Mouse (Mus musculus): ENCODE measurements at regions not wholly inside any gene's neighbourhood (a gene's known extent, or its start where the extent isn't known, plus 50 kb on each side); places are given as distances from the start of the nearest gene placed in this dataset.

DNA sequence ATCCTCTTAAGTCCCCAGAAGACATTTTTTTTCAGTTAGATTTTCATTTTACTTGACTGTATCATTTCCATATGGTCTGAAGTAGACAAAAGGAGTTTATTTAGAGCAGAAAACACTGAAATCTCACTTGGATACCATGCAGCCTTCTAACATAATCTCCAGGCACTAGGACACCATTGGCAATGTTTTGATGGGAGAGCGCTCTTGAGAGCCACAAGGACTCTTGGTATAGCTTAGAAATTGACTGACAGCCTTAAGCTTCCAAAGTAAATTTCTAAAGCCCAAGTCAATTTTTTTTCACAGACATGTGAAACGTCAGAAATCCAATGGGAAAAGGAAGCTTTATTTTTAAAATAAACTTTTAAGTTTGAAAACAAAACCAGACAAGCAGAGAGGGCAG, 116.5 kb downstream of the Polr2m start:
- TF ChIP-seq CTCF (IDR thresholded peaks at IDR 0.05; ENCODE audit: insufficient read depth, low read length) (no peak), POLR2A (IDR thresholded peaks at IDR 0.05; ENCODE audit: borderline replicate concordance, extremely low read depth, low read depth, low read length) (no peak)
